Mouse (Mus musculus) bone marrow, adult 2 months (tissue): ENCODE results near the gene Pnmal2.

ENCODE experiments used
- CTCF ChIP-seq: fragments of 200-500 bp; IDR thresholded peaks from 2 replicates; pipeline ENCODE4 v1.5.1; 2011; ENCODE audit warnings: low read length, control low read depth; ENCODE audit not compliant: control insufficient read depth, insufficient read depth
- POLR2A ChIP-seq: fragments of 200-500 bp; IDR thresholded peaks from 2 replicates; pipeline ENCODE4 v1.6.1; 2011; ENCODE audit warnings: low read depth, mild to moderate bottlenecking, control low read depth, low read length, borderline replicate concordance; ENCODE audit not compliant: control insufficient read depth

DNA sequence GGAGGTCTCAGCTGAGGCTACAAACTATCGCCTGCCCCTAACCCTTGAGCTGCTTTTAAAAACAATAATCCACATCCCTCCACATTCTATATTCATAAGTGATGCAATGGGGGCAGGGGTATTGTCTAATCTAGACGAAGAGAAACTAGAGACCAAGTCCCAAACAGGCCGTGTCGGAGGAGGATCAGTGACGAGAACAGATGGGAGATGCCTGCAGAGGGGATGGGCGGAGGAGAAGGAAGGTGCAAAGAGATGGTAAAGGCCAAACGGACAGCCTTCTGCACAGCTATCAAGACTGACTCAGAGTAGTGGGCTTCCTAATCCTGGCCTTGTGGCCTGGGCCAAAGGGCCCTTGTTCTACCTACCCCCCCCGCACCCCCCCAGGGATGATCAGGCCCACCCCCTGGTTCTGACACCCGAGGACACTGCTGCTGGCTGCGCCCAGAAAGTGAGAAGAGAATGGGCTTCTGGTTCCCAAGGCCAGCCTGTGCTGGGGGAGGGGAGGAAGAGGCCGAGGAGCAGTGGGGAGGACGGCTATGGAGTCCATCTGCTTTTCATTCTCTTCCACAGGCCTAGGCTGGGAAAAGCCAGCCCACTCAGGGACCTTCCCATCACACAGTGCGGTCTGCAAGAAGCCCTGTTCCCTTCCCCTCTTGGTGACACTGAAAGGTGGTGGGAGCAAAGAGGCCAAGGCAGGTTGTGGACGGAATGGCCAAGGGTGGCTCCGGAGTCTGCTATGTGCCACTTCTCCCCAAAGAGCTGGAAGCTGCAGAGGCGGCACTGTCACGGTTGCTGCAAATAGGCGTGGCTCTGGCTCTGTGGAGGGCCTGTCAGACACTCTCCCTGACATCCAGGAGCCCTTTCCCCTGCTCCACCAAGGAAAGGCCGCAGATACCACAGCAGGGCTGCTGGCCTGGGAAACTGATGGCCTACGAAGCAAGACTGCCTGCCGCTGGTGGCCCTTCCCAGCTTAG lies 23.4 kb upstream of the Pnmal2 start:
- TF ChIP-seq CTCF: no peak
- no peak for TF ChIP-seq POLR2A
